Comparison of ENCODE assay signal across 13 mouse cellular contexts in the genomic region with DNA sequence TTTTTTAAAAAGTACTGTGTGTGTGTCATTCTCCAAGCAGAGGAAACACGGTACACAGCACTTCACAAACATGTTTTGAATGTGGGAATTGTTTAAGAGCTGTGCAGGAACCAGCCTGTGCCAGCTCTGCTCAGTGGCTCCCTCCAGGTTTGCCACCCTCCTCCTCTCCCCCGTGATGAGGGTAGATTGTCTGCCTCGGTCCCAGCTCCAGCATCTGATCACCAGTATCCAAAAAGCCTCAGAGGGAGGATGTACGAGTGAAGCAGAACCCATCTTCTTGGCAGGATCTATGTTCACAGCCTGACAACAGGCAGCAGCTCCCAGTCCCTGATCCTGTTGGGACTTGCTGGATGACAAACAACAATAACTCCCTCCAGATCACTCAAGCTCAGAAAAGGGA.
"Had no signal": no experiment of that assay in that cellular context is flagged by ENCODE, and none has a peak within 500 bp of the region (broad histone marks: within the 10 kb centered on the region; RNA-seq: fewer than 3 reads in every experiment).

No protein-coding gene starts in this region.

- ATAC-seq: liver, embryonic 12.5 days had no signal

- H3K9ac ChIP-seq: limb, embryonic 15.5 days; liver, embryonic 12.5 days; lung, embryonic 14.5 days; neural tube, embryonic 15.5 days had no signal

- H3K9me3 ChIP-seq: limb, embryonic 15.5 days; liver, embryonic 12.5 days; midbrain, embryonic 10.5 days; neural tube, embryonic 15.5 days had no signal

- H3K27ac ChIP-seq: limb, embryonic 15.5 days; liver, embryonic 12.5 days; midbrain, embryonic 10.5 days; neural tube, embryonic 15.5 days had no signal

- H3K27me3 ChIP-seq: limb, embryonic 15.5 days; liver, embryonic 12.5 days; neural tube, embryonic 15.5 days had no signal

- H3K36me3 ChIP-seq: limb, embryonic 15.5 days; liver, embryonic 12.5 days; midbrain, embryonic 10.5 days had no signal

- H3K4me1 ChIP-seq: limb, embryonic 15.5 days; liver, embryonic 12.5 days had no signal

- H3K4me2 ChIP-seq: limb, embryonic 15.5 days; liver, embryonic 12.5 days; lung, embryonic 14.5 days; neural tube, embryonic 15.5 days had no signal

- DNase-seq: kidney, postnatal 36 days; lung, embryonic 14.5 days; lung, postnatal 10 days; lung, postnatal 4 days; midbrain, embryonic 14.5 days; spleen, adult 18-20 months; thymus, adult 18-20 months; thymus, postnatal 14 days had no signal

- H3K4me3 ChIP-seq: limb, embryonic 15.5 days; liver, embryonic 12.5 days; midbrain, embryonic 10.5 days; myocyte; neural tube, embryonic 15.5 days had no signal
